Mouse (Mus musculus) liver, postnatal 0 days (tissue): Measurements from ENCODE around the gene Ap1m2.

Experiments
- CTCF ChIP-seq: sonication (generic); IDR thresholded peaks from 2 replicates; pipeline ENCODE4 v1.5.1; 2016; ENCODE audit warnings: antibody characterized with exemption, low read depth
- EP300 ChIP-seq: IDR thresholded peaks from 2 replicates; pipeline ENCODE4 v1.6.1; 2016; ENCODE audit warnings: antibody characterized with exemption, low read depth, mild to moderate bottlenecking

DNA sequence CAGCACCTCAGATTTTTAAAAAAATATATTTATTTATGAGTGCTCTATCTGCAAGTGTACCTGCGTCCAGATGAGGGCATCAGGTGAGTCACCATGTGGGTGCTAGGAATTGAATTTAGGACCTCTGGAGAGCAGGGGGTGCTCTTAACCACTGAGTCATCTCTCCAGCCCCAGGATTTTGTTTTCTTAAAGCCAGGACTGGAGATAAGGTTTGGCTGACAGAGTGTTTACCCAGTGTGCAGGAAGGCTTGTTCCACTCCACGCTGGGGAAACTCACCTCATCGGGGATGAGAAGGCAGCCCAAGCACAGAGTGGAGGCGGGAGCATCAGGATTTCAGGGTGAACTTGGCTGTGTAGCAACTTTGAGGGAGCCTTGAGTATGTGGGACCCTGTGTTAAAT lies 28.3 kb upstream of the Ap1m2 start:
- TF ChIP-seq CTCF (no peak), EP300 (no peak)
